Mouse (Mus musculus) CH12.LX (cell line): Measurements from ENCODE around the gene Asb10. TPM values are rescaled to one million over a fixed set of nuclear protein-coding genes. Genes with fewer than 3 reads are reported as not detected.

Source experiments
- DNase-seq: peaks from one replicate; pipeline ENCODE4 v3.0.0-alpha.2; 2013; ENCODE audit errors: extremely low read depth
- H3K27ac ChIP-seq: 2 replicates; pipeline ENCODE4 v1.5.1; 2012; ENCODE audit warnings: low read depth, mild to moderate bottlenecking, control low read depth, moderate library complexity; ENCODE audit not compliant: insufficient read depth
- H3K27me3 ChIP-seq: replicated peaks from 2 replicates; pipeline ENCODE3; 2012; ENCODE audit warnings: inconsistent platforms
- H3K36me3 ChIP-seq, 2 experiments: replicated peaks in 1 of 2; 2 replicates each; pipeline versions ENCODE3 to v1.6.1; 2012; ENCODE audit warnings: inconsistent platforms in 1 of 2, low read length in 1 of 2, mild to moderate bottlenecking in 1 of 2, mixed read lengths in 1 of 2, moderate library complexity in 1 of 2; ENCODE audit not compliant: control insufficient read depth in 1 of 2, insufficient read depth in 1 of 2
- H3K4me1 ChIP-seq, 2 experiments: 2 replicates each; pipeline ENCODE4 v1.6.1; 2012; ENCODE audit warnings: inconsistent platforms in 1 of 2, moderate library complexity in 1 of 2; ENCODE audit not compliant: insufficient read depth in 2 of 2, control insufficient read depth in 1 of 2
- H3K4me2 ChIP-seq: 2 replicates; pipeline ENCODE4 v1.6.1; 2012; ENCODE audit warnings: low read depth, mild to moderate bottlenecking, control low read depth; ENCODE audit not compliant: poor library complexity, insufficient read depth, severe bottlenecking
- H3K4me3 ChIP-seq, 3 experiments: fragments of 150-350 bp in 1 of 3; sonication (generic) in 1 of 3; replicated peaks in 1 of 3; 2 replicates each; pipeline versions ENCODE3 to v1.5.1; 2011 to 2012; ENCODE audit warnings: low read depth in 2 of 3, low read length in 2 of 3, mild to moderate bottlenecking in 2 of 3, moderate library complexity in 2 of 3, control low read depth in 1 of 3, improper control_type of control experiment in 1 of 3, inconsistent platforms in 1 of 3, mixed read lengths in 1 of 3; ENCODE audit not compliant: poor library complexity in 1 of 3
- H3K79me2 ChIP-seq: replicated peaks from 2 replicates; pipeline ENCODE4 v1.6.1; 2012; ENCODE audit warnings: mild to moderate bottlenecking, moderate library complexity; ENCODE audit not compliant: control insufficient read depth, poor library complexity, insufficient read depth, severe bottlenecking; ENCODE audit errors: extremely low read depth
- H3K9ac ChIP-seq: 2 replicates; pipeline ENCODE4 v1.6.1; 2012; ENCODE audit warnings: low read depth, mild to moderate bottlenecking, control low read depth, moderate library complexity; ENCODE audit not compliant: insufficient read depth
- H3K9me3 ChIP-seq: replicated peaks from 2 replicates; pipeline ENCODE3; 2012; ENCODE audit warnings: low read length, inconsistent platforms, mixed read lengths
- BHLHE40 ChIP-seq: IDR thresholded peaks from 2 replicates; pipeline ENCODE4 v1.6.1; 2011; ENCODE audit warnings: mild to moderate bottlenecking, low read depth, low read length, improper control_type of control experiment
- CHD2 ChIP-seq: IDR thresholded peaks from 2 replicates; pipeline ENCODE4 v1.6.1; 2011; ENCODE audit warnings: low read length, improper control_type of control experiment
- CTCF ChIP-seq, 2 experiments: IDR thresholded peaks in 1 of 2; conservative IDR thresholded peaks in 1 of 2; 2 replicates each; pipeline ENCODE4 v1.5.1; 2011 to 2012; ENCODE audit warnings: low read depth in 2 of 2, low read length in 2 of 2, improper control_type of control experiment in 1 of 2, inconsistent platforms in 1 of 2, mild to moderate bottlenecking in 1 of 2, moderate library complexity in 1 of 2
- ELF1 ChIP-seq: IDR thresholded peaks from 2 replicates; pipeline ENCODE4 v1.6.1; 2014; ENCODE audit warnings: low read depth, mild to moderate bottlenecking, inconsistent platforms, low read length, improper control_type of control experiment
- EP300 ChIP-seq: IDR thresholded peaks from 2 replicates; pipeline ENCODE4 v1.6.1; 2011; ENCODE audit warnings: low read length, improper control_type of control experiment
- GABPA ChIP-seq: IDR thresholded peaks from 2 replicates; pipeline ENCODE4 v1.6.1; 2012; ENCODE audit warnings: low read depth, low read length, improper control_type of control experiment, inconsistent platforms; ENCODE audit not compliant: insufficient replicate concordance
- HCFC1 ChIP-seq: IDR thresholded peaks from 2 replicates; pipeline ENCODE4 v1.6.1; 2012; ENCODE audit warnings: low read depth, mild to moderate bottlenecking, inconsistent platforms, low read length, improper control_type of control experiment
- KAT2A ChIP-seq: IDR thresholded peaks from 2 replicates; pipeline ENCODE4 v1.6.1; 2012; ENCODE audit warnings: low read length, improper control_type of control experiment, inconsistent platforms; ENCODE audit not compliant: insufficient replicate concordance
- MAX ChIP-seq: IDR thresholded peaks from 2 replicates; pipeline ENCODE4 v1.6.1; 2011; ENCODE audit warnings: low read length, improper control_type of control experiment
- MAZ ChIP-seq: IDR thresholded peaks from 2 replicates; pipeline ENCODE4 v1.6.1; 2012; ENCODE audit warnings: low read depth, mild to moderate bottlenecking, inconsistent platforms, low read length, improper control_type of control experiment, moderate library complexity
- MEF2A ChIP-seq: IDR thresholded peaks from 2 replicates; pipeline ENCODE4 v1.6.1; 2014; ENCODE audit warnings: low read depth, mild to moderate bottlenecking, inconsistent platforms, low read length, improper control_type of control experiment, borderline replicate concordance
- MXI1 ChIP-seq: IDR thresholded peaks from 2 replicates; pipeline ENCODE4 v1.6.1; 2011; ENCODE audit warnings: mild to moderate bottlenecking, low read depth, low read length, improper control_type of control experiment
- MYC ChIP-seq: IDR thresholded peaks from 2 replicates; pipeline ENCODE4 v1.6.1; 2011; ENCODE audit warnings: low read depth, mild to moderate bottlenecking, improper control_type of control experiment, low read length
- NELFE ChIP-seq: IDR thresholded peaks from 2 replicates; pipeline ENCODE4 v1.6.1; 2011; ENCODE audit warnings: low read depth, low read length, improper control_type of control experiment
- NRF1 ChIP-seq: IDR thresholded peaks from 2 replicates; pipeline ENCODE4 v1.6.1; 2014; ENCODE audit warnings: low read depth, mild to moderate bottlenecking, inconsistent platforms, low read length, improper control_type of control experiment, moderate library complexity
- POLR2A ChIP-seq: IDR thresholded peaks from 2 replicates; pipeline ENCODE4 v1.6.1; 2011; ENCODE audit warnings: low read depth, mild to moderate bottlenecking, improper control_type of control experiment, low read length
- RAD21 ChIP-seq: IDR thresholded peaks from 2 replicates; pipeline ENCODE4 v1.6.1; 2011; ENCODE audit warnings: low read depth, mild to moderate bottlenecking, low read length, improper control_type of control experiment, moderate library complexity
- RCOR1 ChIP-seq: conservative IDR thresholded peaks from 2 replicates; pipeline ENCODE4 v1.6.1; 2012; ENCODE audit warnings: low read depth, mild to moderate bottlenecking, inconsistent platforms, low read length, improper control_type of control experiment
- SIN3A ChIP-seq: IDR thresholded peaks from 2 replicates; pipeline ENCODE4 v1.6.1; 2012; ENCODE audit warnings: low read length, improper control_type of control experiment, inconsistent platforms
- SMC3 ChIP-seq: IDR thresholded peaks from 2 replicates; pipeline ENCODE4 v1.6.1; 2011; ENCODE audit warnings: low read depth, low read length, improper control_type of control experiment
- TCF12 ChIP-seq: IDR thresholded peaks from 2 replicates; pipeline ENCODE4 v1.6.1; 2014; ENCODE audit warnings: low read depth, mild to moderate bottlenecking, inconsistent platforms, low read length, improper control_type of control experiment
- USF1 ChIP-seq: IDR thresholded peaks from 2 replicates; pipeline ENCODE4 v1.6.1; 2014; ENCODE audit warnings: low read depth, mild to moderate bottlenecking, inconsistent platforms, low read length, improper control_type of control experiment
- ZC3H11A ChIP-seq: IDR thresholded peaks from 2 replicates; pipeline ENCODE4 v1.6.1; 2012; ENCODE audit warnings: low read depth, mild to moderate bottlenecking, inconsistent platforms, low read length, improper control_type of control experiment
- ZMIZ1 ChIP-seq: IDR thresholded peaks from 2 replicates; pipeline ENCODE4 v1.6.1; 2012; ENCODE audit warnings: low read depth, mild to moderate bottlenecking, inconsistent platforms, low read length, improper control_type of control experiment
- ZNF384 ChIP-seq: IDR thresholded peaks from 2 replicates; pipeline ENCODE4 v1.6.1; 2012; ENCODE audit warnings: low read depth, low read length, improper control_type of control experiment, inconsistent platforms
- dilution Hi-C: fragments of 300-500 bp; cut with MboI; formaldehyde crosslinking; loops from 2 replicates; pipeline ENCODE4 v1.14.3; 2020; ENCODE audit warnings: low sequenced_read_pairs; ENCODE audit not compliant: extremely low pct_unique_long_range_greater_than_20kb, extremely low pct_ligation_motif_present
- in situ Hi-C: fragments of 300-500 bp; cut with MboI; formaldehyde crosslinking; loops from 3 replicates; pipeline ENCODE4 v1.14.3; 2019; ENCODE audit warnings: low sequenced_read_pairs, low pct_ligation_motif_present, low pct_unique_long_range_greater_than_20kb, mixed read lengths
- polyA plus RNA-seq: library from polyadenylated mRNA; unstranded; fragments of >175 nt; gene quantifications from 2 replicates; pipeline ENCODE4 v1.2.1, GENCODE M21; 2012; ENCODE audit warnings: low read depth; ENCODE audit not compliant: insufficient read length
- total RNA-seq, 2 experiments: library from RNA; depleted of rRNA; stranded (reverse); fragments of 300-350 nt in 1 of 2; fragments of >200 nt in 1 of 2; gene quantifications; 2 replicates each; pipeline ENCODE4 v1.2.3; 2012 to 2014

Asb10 gene
- total and polyA plus RNA-seq, 3 experiments = not detected

GRCm38 (mm10) chr5:24492546-24493285, 48.1 kb downstream of the Asb10 start:
- H3K4me1 ChIP-seq = no peaks in the 10 kb centered on the region
- no peak overlapping the region for H3K4me3 ChIP-seq
- no peak for TF ChIP-seq MAZ
- TF ChIP-seq CTCF (conservative IDR thresholded peaks at IDR 0.05 in 1 of 2, IDR thresholded peaks at IDR 0.05 in 1 of 2; ENCODE audit: low read depth in 2 of 2, low read length in 2 of 2) = no peak
- TF ChIP-seq ZNF384 = no peak
- no peak for TF ChIP-seq CHD2
- no peak for TF ChIP-seq USF1
- TF ChIP-seq MEF2A = no peak
- no peak for TF ChIP-seq ZC3H11A
- no peak for TF ChIP-seq KAT2A
- TF ChIP-seq EP300 = no peak
- TF ChIP-seq MYC = no peak
- no peak for TF ChIP-seq BHLHE40
- no peak for TF ChIP-seq RCOR1
- no peak for TF ChIP-seq GABPA
- no peak for TF ChIP-seq SIN3A
- TF ChIP-seq MAX = no peak
- no peak for TF ChIP-seq RAD21
- no peak for TF ChIP-seq ZMIZ1
- no peak overlapping the region for H3K9ac ChIP-seq
- no peak overlapping the region for H3K4me2 ChIP-seq
- in situ Hi-C loops (no loop called here), dilution Hi-C loops (no loop called here)
- DNase-seq = no peak
- H3K36me3 ChIP-seq = peaks cover 55 to 100% of the 10 kb centered on the region in 2 experiments
- no peaks in the 10 kb centered on the region for H3K27me3 ChIP-seq
- no peak overlapping the region for H3K27ac ChIP-seq
- no peaks in the 10 kb centered on the region for H3K79me2 ChIP-seq
- no peaks in the 10 kb centered on the region for H3K9me3 ChIP-seq

- no peak for DNase-seq
- H3K4me1 ChIP-seq = no peaks in the 10 kb centered on the region
- no peak overlapping the region for H3K9ac ChIP-seq
- no peaks in the 10 kb centered on the region for H3K79me2 ChIP-seq
- no peak for TF ChIP-seq SMC3
- TF ChIP-seq ELF1 = no peak
- TF ChIP-seq USF1 = no peak
- TF ChIP-seq MEF2A = no peak
- no peak for TF ChIP-seq NRF1
- TF ChIP-seq NELFE = no peak
- no peak for TF ChIP-seq POLR2A
- TF ChIP-seq TCF12 = no peak
- TF ChIP-seq HCFC1 = no peak
- TF ChIP-seq MXI1 = no peak
- peaks cover 61 to 98% of the 10 kb centered on the region in 2 experiments for H3K36me3 ChIP-seq
- H3K4me3 ChIP-seq = no peak overlapping the region
- H3K9me3 ChIP-seq = no peaks in the 10 kb centered on the region
- in situ Hi-C loops = no loop called here
- H3K27ac ChIP-seq = no peak overlapping the region
- dilution Hi-C loops = no loop called here
- H3K27me3 ChIP-seq = no peaks in the 10 kb centered on the region
- H3K4me2 ChIP-seq = no peak overlapping the region
These were observed 50.3 kb downstream of the Asb10 start for GRCm38 (mm10) chr5:24490413-24490920.
